Mouse (Mus musculus): ENCODE measurements around the gene Ceacam9. TPM values are rescaled to one million over a fixed set of nuclear protein-coding genes. Genes with fewer than 3 reads are reported as not detected.
"Not testable (repeated sequence)": the region's sequence is repeated elsewhere in the genome, so short reads cannot be mapped to it uniquely, and the experiment has no call there.

The Ceacam9 gene
- polyA plus RNA-seq, 1 experiment, result 0.07 TPM

DNA sequence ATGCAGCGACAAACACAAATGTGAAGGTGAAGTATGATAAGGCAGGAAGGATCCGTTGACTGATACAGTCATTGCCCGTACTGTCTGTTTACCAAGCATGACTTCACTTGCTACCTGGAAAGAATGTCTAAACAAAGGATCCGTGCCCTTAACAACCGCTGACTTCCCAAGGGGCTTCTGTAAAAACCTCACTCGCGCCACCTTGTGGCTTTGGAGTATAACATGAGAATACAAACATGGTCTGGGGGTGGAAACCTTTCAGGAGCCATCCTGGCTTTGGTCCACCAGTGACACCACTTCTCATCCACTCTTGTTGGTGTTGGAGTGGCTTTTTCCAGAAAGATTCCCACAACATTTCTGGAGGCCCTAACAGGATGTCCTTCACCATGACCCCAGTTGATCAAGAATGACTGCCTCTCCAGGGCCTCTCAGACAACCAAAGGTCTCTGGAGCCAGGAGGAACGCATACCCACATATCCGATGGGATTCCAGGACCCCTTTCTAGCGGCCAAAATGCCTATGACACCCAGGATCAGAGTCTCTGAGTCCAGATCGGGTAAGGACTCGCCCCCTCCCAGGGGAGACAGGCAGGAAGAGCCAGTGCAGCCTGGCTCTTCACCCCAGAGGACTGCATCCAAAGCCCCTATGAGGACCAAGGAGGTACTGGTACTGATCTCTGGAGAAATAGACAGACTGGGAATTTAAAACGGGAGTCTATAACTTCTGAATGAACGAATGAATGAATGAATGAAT is 7.0 kb downstream of the Ceacam9 start:
- H3K27ac ChIP-seq (ENCODE audit: control insufficient read depth, insufficient read depth, low read length), result no peak overlapping the region
- H3K4me3 ChIP-seq (ENCODE audit: control insufficient read depth, insufficient read depth, low read length), result no peak overlapping the region
- H3K4me1 ChIP-seq (replicated peaks; ENCODE audit: control insufficient read depth, insufficient read depth, low read length), result peaks cover 7% of the 10 kb centered on the region
- no peaks in the 10 kb centered on the region for H3K36me3 ChIP-seq (ENCODE audit: control insufficient read depth, insufficient read depth, low read length)
- TF ChIP-seq POLR2A (IDR thresholded peaks at IDR 0.05; ENCODE audit: control insufficient read depth, extremely low read depth, insufficient read depth, low read length, poor library complexity) (no peak), CTCF (IDR thresholded peaks at IDR 0.05; ENCODE audit: borderline replicate concordance, control insufficient read depth, extremely low read depth, insufficient read depth, low read length, poor library complexity) (no peak)
- peak; percentile 73 for DNase-seq
- 29% methylated on average over 14 of the region's 14 CpGs for WGBS
- H3K27me3 ChIP-seq (ENCODE audit: control insufficient read depth, insufficient read depth, low read length), result no peaks in the 10 kb centered on the region

DNA sequence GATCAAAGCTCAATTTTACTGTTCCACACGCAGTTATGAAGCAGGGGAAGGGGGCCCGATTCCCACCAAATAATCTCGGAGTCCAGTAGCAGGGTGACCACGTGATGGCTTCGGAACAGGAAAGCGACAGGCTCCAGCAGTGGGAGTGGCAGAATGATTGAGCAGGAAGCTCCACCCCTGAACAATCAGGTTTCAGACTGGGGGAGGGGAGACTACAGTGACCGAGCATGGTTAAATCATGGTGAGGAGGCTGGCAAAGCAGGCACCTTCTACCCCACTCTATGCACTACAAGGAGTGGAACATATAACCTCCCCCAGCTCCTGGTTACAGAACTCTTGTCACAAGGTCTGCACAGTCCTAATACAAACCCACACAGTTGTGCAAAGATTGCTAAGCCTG is 7.8 kb downstream of the Ceacam9 start:
- not testable (repeated sequence) for H3K27me3 ChIP-seq (ENCODE audit: control insufficient read depth, insufficient read depth, low read length); H3K4me3 ChIP-seq (ENCODE audit: control insufficient read depth, insufficient read depth, low read length); DNase-seq; H3K36me3 ChIP-seq (ENCODE audit: control insufficient read depth, insufficient read depth, low read length); H3K27ac ChIP-seq (ENCODE audit: control insufficient read depth, insufficient read depth, low read length); H3K4me1 ChIP-seq (replicated peaks; ENCODE audit: control insufficient read depth, insufficient read depth, low read length)
- 2% methylated on average over 7 of the region's 7 CpGs for WGBS

- Histone ChIP-seq H3K27me3 (ENCODE audit: control insufficient read depth, insufficient read depth, low read length) (no peaks in the 10 kb centered on the region), H3K4me1 (replicated peaks; ENCODE audit: control insufficient read depth, insufficient read depth, low read length) (peaks cover 7% of the 10 kb centered on the region), H3K4me3 (ENCODE audit: control insufficient read depth, insufficient read depth, low read length) (no peak overlapping the region), H3K36me3 (ENCODE audit: control insufficient read depth, insufficient read depth, low read length) (no peaks in the 10 kb centered on the region), H3K27ac (ENCODE audit: control insufficient read depth, insufficient read depth, low read length) (no peak overlapping the region)
- 97% methylated on average over 6 of the region's 6 CpGs for WGBS
- DNase-seq, result no peak
- TF ChIP-seq CTCF (IDR thresholded peaks at IDR 0.05; ENCODE audit: borderline replicate concordance, control insufficient read depth, extremely low read depth, insufficient read depth, low read length, poor library complexity), result no peak
- TF ChIP-seq POLR2A (IDR thresholded peaks at IDR 0.05; ENCODE audit: control insufficient read depth, extremely low read depth, insufficient read depth, low read length, poor library complexity), result no peak
Observed at GRCm38 (mm10) chr7:16730791-16731190, 9.1 kb downstream of the Ceacam9 start.

GRCm38 (mm10) chr7:16731893-16732422 is 10.2 kb downstream of the Ceacam9 start:
- H3K27ac ChIP-seq (ENCODE audit: control insufficient read depth, insufficient read depth, low read length), result 0 out of 2 replicates have a peak overlapping the region, but pooled peaks have one; percentile 10
- no peak for DNase-seq
- peaks cover 7% of the 10 kb centered on the region for H3K4me1 ChIP-seq (replicated peaks; ENCODE audit: control insufficient read depth, insufficient read depth, low read length)
- TF ChIP-seq CTCF (IDR thresholded peaks at IDR 0.05; ENCODE audit: borderline replicate concordance, control insufficient read depth, extremely low read depth, insufficient read depth, low read length, poor library complexity), result no peak
- TF ChIP-seq POLR2A (IDR thresholded peaks at IDR 0.05; ENCODE audit: control insufficient read depth, extremely low read depth, insufficient read depth, low read length, poor library complexity), result no peak
- WGBS, result 55% methylated on average over 7 of the region's 7 CpGs
- H3K27me3 ChIP-seq (ENCODE audit: control insufficient read depth, insufficient read depth, low read length), result no peaks in the 10 kb centered on the region
- no peak overlapping the region for H3K4me3 ChIP-seq (ENCODE audit: control insufficient read depth, insufficient read depth, low read length)
- no peaks in the 10 kb centered on the region for H3K36me3 ChIP-seq (ENCODE audit: control insufficient read depth, insufficient read depth, low read length)

DNA sequence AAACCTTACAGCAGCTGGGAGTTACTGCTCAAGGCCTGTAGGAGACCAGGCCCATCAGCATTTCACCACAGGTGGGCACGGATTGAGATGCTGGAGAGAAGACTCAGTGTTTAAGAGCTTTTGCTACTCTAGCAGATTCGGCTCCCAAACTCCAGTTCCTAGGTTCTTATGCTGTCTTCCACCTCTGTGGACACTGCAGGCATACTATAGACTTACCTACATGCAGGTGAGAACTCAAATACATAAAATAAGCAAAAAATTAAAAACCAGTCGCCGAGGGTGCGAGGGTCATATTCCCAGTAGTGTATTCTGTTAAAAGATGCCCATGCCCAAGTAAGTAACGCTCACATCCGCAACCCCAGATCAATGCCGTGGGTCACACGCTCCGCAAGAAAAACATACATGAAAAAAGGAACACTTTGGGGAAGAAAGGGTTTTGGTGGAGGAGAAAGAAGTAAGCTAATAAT is 15.9 kb downstream of the Ceacam9 start:
- no peak for TF ChIP-seq POLR2A (IDR thresholded peaks at IDR 0.05; ENCODE audit: control insufficient read depth, extremely low read depth, insufficient read depth, low read length, poor library complexity)
- no peak for TF ChIP-seq CTCF (IDR thresholded peaks at IDR 0.05; ENCODE audit: borderline replicate concordance, control insufficient read depth, extremely low read depth, insufficient read depth, low read length, poor library complexity)
- no peak for DNase-seq
- peaks cover 11% of the 10 kb centered on the region for H3K4me1 ChIP-seq (replicated peaks; ENCODE audit: control insufficient read depth, insufficient read depth, low read length)
- WGBS, result 64% methylated on average over 10 of the region's 10 CpGs
- H3K27ac ChIP-seq (ENCODE audit: control insufficient read depth, insufficient read depth, low read length), result no peak overlapping the region
- H3K27me3 ChIP-seq (ENCODE audit: control insufficient read depth, insufficient read depth, low read length), result no peaks in the 10 kb centered on the region
- no peak overlapping the region for H3K4me3 ChIP-seq (ENCODE audit: control insufficient read depth, insufficient read depth, low read length)
- H3K36me3 ChIP-seq (ENCODE audit: control insufficient read depth, insufficient read depth, low read length), result no peaks in the 10 kb centered on the region

GRCm38 (mm10) chr7:16738073-16738696 is 16.5 kb downstream of the Ceacam9 start, which contains the start of gene Ap2s1:
Ap2s1 (plus strand) TSS chr7:16738410.
- Histone ChIP-seq H3K36me3 (ENCODE audit: control insufficient read depth, insufficient read depth, low read length) (0 out of 2 replicates have a peak, but pooled peaks cover under 1% of the 10 kb centered on the region), H3K4me3 (ENCODE audit: control insufficient read depth, insufficient read depth, low read length) (peak within 1 kb of the TSS; percentile 94), H3K27ac (ENCODE audit: control insufficient read depth, insufficient read depth, low read length) (peak within 1 kb of the TSS; percentile 17; the same call in 1 of the 2 replicates), H3K27me3 (ENCODE audit: control insufficient read depth, insufficient read depth, low read length) (no peaks in the 10 kb centered on the region), H3K4me1 (replicated peaks; ENCODE audit: control insufficient read depth, insufficient read depth, low read length) (peaks cover 11% of the 10 kb centered on the region)
- TF ChIP-seq POLR2A (IDR thresholded peaks at IDR 0.05; ENCODE audit: control insufficient read depth, extremely low read depth, insufficient read depth, low read length, poor library complexity) (peak; percentile 65), CTCF (IDR thresholded peaks at IDR 0.05; ENCODE audit: borderline replicate concordance, control insufficient read depth, extremely low read depth, insufficient read depth, low read length, poor library complexity) (no peak; the same call in 1 of the 2 replicates)
- DNase-seq, result peak; percentile 98
- WGBS, result 0% methylated on average over 34 of the region's 34 CpGs

Data from thymus, adult 2 months (tissue).